Mouse (Mus musculus): ENCODE results near the gene Bet1l. TPM values are rescaled to one million over a fixed set of nuclear protein-coding genes. Genes with fewer than 3 reads are reported as not detected.

Bet1l gene
- total and polyA plus RNA-seq, 2 experiments from 2014 or later = 19.1 to 49.9 TPM

- peak overlapping the region; percentile 81 for H3K4me3 ChIP-seq (ENCODE audit: low read depth, low read length)
- peak overlapping the region; percentile 89 for H3K27ac ChIP-seq (ENCODE audit: low read depth, low read length)
- no peak for DNase-seq (ENCODE audit: low spot score)
- peak; percentile 47; the same call in 1 of the 2 replicates for ATAC-seq (ENCODE audit: low FRiP score)
- H3K9me3 ChIP-seq (ENCODE audit: low read length) = no peaks in the 10 kb centered on the region
- peak overlapping the region; percentile 94 for H3K9ac ChIP-seq (replicated peaks; ENCODE audit: low read length, poor library complexity, severe bottlenecking)
- peaks cover 14% of the 10 kb centered on the region for H3K36me3 ChIP-seq (ENCODE audit: insufficient read depth, low read length)
- no peak for TF ChIP-seq CTCF (IDR thresholded peaks at IDR 0.05)
- H3K4me1 ChIP-seq (ENCODE audit: insufficient read depth, low read length) = 0 out of 2 replicates have a peak, but pooled peaks cover 4% of the 10 kb centered on the region
- no peaks in the 10 kb centered on the region for H3K27me3 ChIP-seq (ENCODE audit: insufficient read depth, low read length)
- WGBS = under 1% methylated on average over 12 of the region's 12 CpGs
- peak overlapping the region; percentile 74 for H3K4me2 ChIP-seq (ENCODE audit: low read depth, low read length, poor library complexity, severe bottlenecking)
These were observed 25.1 kb upstream of the Bet1l start for GRCm38 (mm10) chr7:140882469-140882803.

GRCm38 (mm10) chr7:140881696-140882468, 24.5 kb upstream of the Bet1l start, which contains the start of the genes Psmd13 and Sirt3:
Psmd13 (plus strand) TSS chr7:140881968.
Sirt3 (minus strand) TSS chr7:140882309.
- H3K4me3 ChIP-seq (ENCODE audit: low read depth, low read length) = peak within 1 kb of the TSS; percentile 81
- peak; percentile 8; the same call in 1 of the 2 replicates for TF ChIP-seq CTCF (IDR thresholded peaks at IDR 0.05)
- ATAC-seq (ENCODE audit: low FRiP score) = peak; percentile 96

DNA sequence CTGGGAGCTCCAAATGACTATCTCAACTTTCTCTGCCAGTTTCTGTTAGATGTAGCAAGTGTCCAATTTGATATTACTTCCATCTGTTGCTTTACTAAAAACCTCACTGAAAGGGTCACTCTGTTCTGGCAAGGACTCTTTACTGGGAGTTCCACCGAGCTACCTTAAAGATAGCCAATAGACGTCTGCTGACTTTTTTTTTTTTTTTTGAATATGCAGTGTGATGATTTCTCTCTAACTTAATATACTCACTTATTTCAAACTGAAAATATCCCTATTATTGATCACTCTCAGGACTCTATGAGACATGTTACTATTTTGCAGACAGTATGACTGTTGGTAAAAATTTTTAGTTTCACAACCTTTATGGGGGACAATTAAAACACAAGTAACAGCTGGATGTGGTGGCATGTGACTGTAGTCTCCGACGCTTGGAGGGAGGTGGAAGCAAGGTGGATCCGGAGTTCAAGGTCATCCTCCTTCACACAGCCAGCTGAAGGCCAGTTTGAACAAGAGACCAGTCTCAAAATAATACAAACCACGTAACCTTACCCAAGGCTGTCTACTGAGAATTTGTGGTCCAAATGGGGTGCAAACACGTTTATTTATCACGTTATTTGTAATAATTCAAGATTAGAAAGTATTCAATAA, 23.6 kb upstream of the Bet1l start:
- no peaks in the 10 kb centered on the region for H3K27me3 ChIP-seq (ENCODE audit: insufficient read depth, low read length)
- H3K36me3 ChIP-seq (ENCODE audit: insufficient read depth, low read length) = 0 out of 2 replicates have a peak, but pooled peaks cover 13% of the 10 kb centered on the region
- peak overlapping the region; percentile 81 for H3K4me3 ChIP-seq (ENCODE audit: low read depth, low read length)
- peak overlapping the region; percentile 74 for H3K4me2 ChIP-seq (ENCODE audit: low read depth, low read length, poor library complexity, severe bottlenecking)
- WGBS = 22% methylated on average over 8 of the region's 8 CpGs
- H3K4me1 ChIP-seq (ENCODE audit: insufficient read depth, low read length) = 0 out of 2 replicates have a peak, but pooled peaks cover 4% of the 10 kb centered on the region
- H3K27ac ChIP-seq (ENCODE audit: low read depth, low read length) = peak overlapping the region; percentile 89; the same call in 1 of the 2 replicates
- TF ChIP-seq CTCF (IDR thresholded peaks at IDR 0.05) = no peak
- H3K9ac ChIP-seq (replicated peaks; ENCODE audit: low read length, poor library complexity, severe bottlenecking) = peak overlapping the region; percentile 94
- no peaks in the 10 kb centered on the region for H3K9me3 ChIP-seq (ENCODE audit: low read length)
- ATAC-seq (ENCODE audit: low FRiP score) (no peak), DNase-seq (ENCODE audit: low spot score) (no peak)

More at GRCm38 (mm10) chr7:140881696-140882468, 24.5 kb upstream of the Bet1l start, which contains the start of the genes Psmd13 and Sirt3:
- peak; percentile 97 for DNase-seq (ENCODE audit: low spot score)
- no peaks in the 10 kb centered on the region for H3K27me3 ChIP-seq (ENCODE audit: insufficient read depth, low read length)
- peaks cover 13% of the 10 kb centered on the region for H3K36me3 ChIP-seq (ENCODE audit: insufficient read depth, low read length)
- H3K9me3 ChIP-seq (ENCODE audit: low read length) = no peaks in the 10 kb centered on the region
- H3K4me1 ChIP-seq (ENCODE audit: insufficient read depth, low read length) = 0 out of 2 replicates have a peak, but pooled peaks cover 4% of the 10 kb centered on the region
- WGBS = under 1% methylated on average over 55 of the region's 59 CpGs
- H3K27ac ChIP-seq (ENCODE audit: low read depth, low read length) = peak within 1 kb of the TSS; percentile 89
- H3K9ac ChIP-seq (replicated peaks; ENCODE audit: low read length, poor library complexity, severe bottlenecking) = peak within 1 kb of the TSS; percentile 94
- H3K4me2 ChIP-seq (ENCODE audit: low read depth, low read length, poor library complexity, severe bottlenecking) = peak within 1 kb of the TSS; percentile 74

- Histone ChIP-seq H3K27ac (ENCODE audit: low read depth, low read length) (no peak overlapping the region), H3K9ac (replicated peaks; ENCODE audit: low read length, poor library complexity, severe bottlenecking) (no peak overlapping the region), H3K4me2 (ENCODE audit: low read depth, low read length, poor library complexity, severe bottlenecking) (no peak overlapping the region), H3K27me3 (ENCODE audit: insufficient read depth, low read length) (no peaks in the 10 kb centered on the region), H3K4me1 (ENCODE audit: insufficient read depth, low read length) (0 out of 2 replicates have a peak, but pooled peaks cover 4% of the 10 kb centered on the region), H3K36me3 (ENCODE audit: insufficient read depth, low read length) (peaks cover 15% of the 10 kb centered on the region), H3K4me3 (ENCODE audit: low read depth, low read length) (no peak overlapping the region), H3K9me3 (ENCODE audit: low read length) (no peaks in the 10 kb centered on the region)
- no peak for TF ChIP-seq CTCF (IDR thresholded peaks at IDR 0.05)
- ATAC-seq (ENCODE audit: low FRiP score) (no peak), DNase-seq (ENCODE audit: low spot score) (no peak)
- 83% methylated on average over 3 of the region's 3 CpGs for whole genome bisulfite sequencing
These were observed 23.0 kb upstream of the Bet1l start for GRCm38 (mm10) chr7:140880419-140880818.

DNA sequence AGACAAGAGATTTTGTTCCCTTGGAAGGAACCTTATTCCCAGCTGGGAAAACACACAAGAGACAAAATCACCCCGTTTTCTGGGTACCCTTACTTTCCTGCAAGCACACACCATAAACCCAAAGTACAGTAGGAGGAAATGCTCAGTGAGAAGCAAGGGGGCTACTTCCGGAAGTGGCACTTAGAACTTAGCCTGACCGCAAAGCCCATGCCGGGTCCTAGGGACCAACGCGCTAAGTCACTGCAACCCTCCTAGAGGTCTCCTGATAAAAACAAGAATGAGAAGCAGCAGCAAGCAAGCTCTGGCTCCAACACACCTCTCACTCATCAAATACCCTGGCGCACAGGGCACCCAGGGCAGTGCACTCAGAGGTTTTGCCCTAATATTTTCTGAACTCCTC, 22.0 kb upstream of the Bet1l start:
- WGBS = 91% methylated on average over 7 of the region's 7 CpGs
- Histone ChIP-seq H3K9me3 (ENCODE audit: low read length) (no peaks in the 10 kb centered on the region), H3K4me2 (ENCODE audit: low read depth, low read length, poor library complexity, severe bottlenecking) (no peak overlapping the region), H3K4me1 (ENCODE audit: insufficient read depth, low read length) (0 out of 2 replicates have a peak, but pooled peaks cover 4% of the 10 kb centered on the region), H3K4me3 (ENCODE audit: low read depth, low read length) (no peak overlapping the region), H3K9ac (replicated peaks; ENCODE audit: low read length, poor library complexity, severe bottlenecking) (no peak overlapping the region), H3K36me3 (ENCODE audit: insufficient read depth, low read length) (peaks cover 23% of the 10 kb centered on the region), H3K27me3 (ENCODE audit: insufficient read depth, low read length) (no peaks in the 10 kb centered on the region), H3K27ac (ENCODE audit: low read depth, low read length) (no peak overlapping the region)
- ATAC-seq (ENCODE audit: low FRiP score) = no peak
- TF ChIP-seq CTCF (IDR thresholded peaks at IDR 0.05) = no peak
- no peak for DNase-seq (ENCODE audit: low spot score)
